Mouse (Mus musculus) limb, embryonic 10.5 days (tissue): Measurements from ENCODE around the gene Agxt. TPM values are rescaled to one million over a fixed set of nuclear protein-coding genes. Genes with fewer than 3 reads are reported as not detected.

ENCODE experiments used
- DNase-seq: peaks from one replicate; pipeline ENCODE4 v3.0.0-alpha.2; 2017; ENCODE audit warnings: low spot score
- H3K27ac ChIP-seq: fragments of 300-500 bp; sonication (generic); 2 replicates; pipeline ENCODE4 v1.5.1; 2016; ENCODE audit warnings: mild to moderate bottlenecking
- H3K27me3 ChIP-seq: fragments of 300-500 bp; sonication (generic); 2 replicates; pipeline ENCODE4 v1.6.1; 2016; ENCODE audit warnings: low read depth, mild to moderate bottlenecking; ENCODE audit not compliant: poor library complexity, severe bottlenecking
- H3K36me3 ChIP-seq: fragments of 300-500 bp; sonication (generic); 2 replicates; pipeline ENCODE4 v1.6.1; 2016; ENCODE audit warnings: mild to moderate bottlenecking, moderate library complexity
- H3K4me1 ChIP-seq: fragments of 300-500 bp; sonication (generic); 2 replicates; pipeline ENCODE4 v1.6.1; 2016
- H3K4me3 ChIP-seq: fragments of 300-500 bp; sonication (generic); 2 replicates; pipeline ENCODE4 v1.5.1; 2016; ENCODE audit warnings: mild to moderate bottlenecking, moderate library complexity
- H3K9me3 ChIP-seq: fragments of 300-500 bp; sonication (generic); replicated peaks from 2 replicates; pipeline ENCODE4 v1.6.1; 2016; ENCODE audit warnings: mild to moderate bottlenecking
- WGBS: fragments of 180-500 bp; shearing (Covaris S2); methylation state at CpG from one replicate; pipeline ENCODE4 v1.1.7; 2016; 5-methylcytosine and 5-hydroxymethylcytosine counted together
- polyA plus RNA-seq: library from polyadenylated mRNA; unstranded; fragments of >200 nt; fragmentation: Nextera tagmentation; extraction: Ambion mirVana; gene quantifications from 2 replicates; pipeline ENCODE4 v1.2.1, GENCODE M21; 2016

Gene Agxt
- polyA plus RNA-seq, 1 experiment from 2014 or later: 0.11 TPM

- Histone ChIP-seq H3K9me3 (no peaks in the 10 kb centered on the region), H3K4me3 (peak overlapping the region; percentile 49), H3K4me1 (peaks cover 66% of the 10 kb centered on the region), H3K27ac (peak overlapping the region; percentile 92), H3K27me3 (peaks cover 11% of the 10 kb centered on the region; the same call in 1 of the 2 replicates), H3K36me3 (no peaks in the 10 kb centered on the region)
- whole genome bisulfite sequencing: under 1% methylated on average over 44 of the region's 44 CpGs
- peak; percentile 95 for DNase-seq
Observed at GRCm38 (mm10) chr1:93176525-93177332, 41.7 kb downstream of the Agxt start.

GRCm38 (mm10) chr1:93182281-93182680, 47.2 kb downstream of the Agxt start:
- Histone ChIP-seq H3K9me3 (no peaks in the 10 kb centered on the region), H3K4me1 (peaks cover 38% of the 10 kb centered on the region), H3K27me3 (no peaks in the 10 kb centered on the region), H3K4me3 (no peak overlapping the region), H3K27ac (no peak overlapping the region), H3K36me3 (no peaks in the 10 kb centered on the region)
- 91% methylated on average over 7 of the region's 7 CpGs for WGBS
- DNase-seq: no peak

GRCm38 (mm10) chr1:93184071-93184828, 49.2 kb downstream of the Agxt start:
- no peak overlapping the region for H3K4me3 ChIP-seq
- WGBS: 83% methylated on average over 14 of the region's 14 CpGs
- DNase-seq: no peak
- H3K36me3 ChIP-seq: no peaks in the 10 kb centered on the region
- H3K27me3 ChIP-seq: peaks cover 9% of the 10 kb centered on the region
- no peaks in the 10 kb centered on the region for H3K9me3 ChIP-seq
- H3K27ac ChIP-seq: 0 out of 2 replicates have a peak overlapping the region, but pooled peaks have one; percentile 59
- peaks cover 21% of the 10 kb centered on the region for H3K4me1 ChIP-seq

- 9% methylated on average over 14 of the region's 17 CpGs for WGBS
Observed at GRCm38 (mm10) chr1:93190726-93191305, 55.8 kb downstream of the Agxt start.

GRCm38 (mm10) chr1:93194961-93195360, 59.9 kb downstream of the Agxt start:
- no peak overlapping the region for H3K27ac ChIP-seq
- DNase-seq: no peak
- peaks cover 15% of the 10 kb centered on the region for H3K27me3 ChIP-seq
- WGBS: 88% methylated on average over 3 of the region's 3 CpGs
- no peaks in the 10 kb centered on the region for H3K36me3 ChIP-seq
- H3K4me1 ChIP-seq: peaks cover 22% of the 10 kb centered on the region
- peaks cover 2% of the 10 kb centered on the region; the same call in 1 of the 2 replicates for H3K9me3 ChIP-seq
- no peak overlapping the region for H3K4me3 ChIP-seq

More at GRCm38 (mm10) chr1:93190726-93191305, 55.8 kb downstream of the Agxt start:
- Histone ChIP-seq H3K4me3 (peak overlapping the region; percentile 38), H3K27ac (peak overlapping the region; percentile 56), H3K9me3 (0 out of 2 replicates have a peak, but pooled peaks cover 2% of the 10 kb centered on the region), H3K4me1 (peaks cover 22% of the 10 kb centered on the region), H3K27me3 (peaks cover 32% of the 10 kb centered on the region), H3K36me3 (no peaks in the 10 kb centered on the region)
- DNase-seq: no peak

Other genes starting within 250 kb of the Agxt start
- gene Ankmy1, start 232.3 kb upstream of the Agxt start, polyA plus RNA-seq: 0.29 and 0.36 TPM in 2 replicates
- gene Dusp28, start 228.3 kb upstream of the Agxt start, polyA plus RNA-seq: 8.8 TPM in 2 replicates
- 29.6 and 31.8 TPM in 2 replicates for gene Rnpepl1, start 224.5 kb upstream of the Agxt start, polyA plus RNA-seq
- 38.4 and 42.1 TPM in 2 replicates for gene Capn10, start 200.9 kb upstream of the Agxt start, polyA plus RNA-seq
- gene Gpr35, start 184.4 kb upstream of the Agxt start, polyA plus RNA-seq: 0.13 and 0.35 TPM in 2 replicates
- gene Aqp12, start 128.9 kb upstream of the Agxt start, polyA plus RNA-seq: not detected in 2 replicates
- gene Kif1a, start 33.3 kb upstream of the Agxt start, polyA plus RNA-seq: 2.2 and 4.9 TPM in 2 replicates
- gene 2310007B03Rik, start 25.7 kb downstream of the Agxt start, polyA plus RNA-seq: 0.74 and 1.4 TPM in 2 replicates
- gene Crocc2, start 33.5 kb downstream of the Agxt start, polyA plus RNA-seq: 0.33 and 0.34 TPM in 2 replicates
- 12.0 and 27.8 TPM in 2 replicates for gene Sned1, start 100.6 kb downstream of the Agxt start, polyA plus RNA-seq
- gene Mterf4, start 170.7 kb downstream of the Agxt start, polyA plus RNA-seq: 39.4 and 44.2 TPM in 2 replicates
- gene Ppp1r7, start 207.6 kb downstream of the Agxt start, polyA plus RNA-seq: 77.2 and 88.0 TPM in 2 replicates
- 29.0 and 34.7 TPM in 2 replicates for gene Pask, start 208.2 kb downstream of the Agxt start, polyA plus RNA-seq
- gene Ano7, start 238.7 kb downstream of the Agxt start, polyA plus RNA-seq: 0.13 and 0.40 TPM in 2 replicates